Mouse (Mus musculus): ENCODE results near the gene Gkn1.
A peak's percentile ranks its signal among the peaks of the same experiment; 100 is the strongest.

The Gkn1 gene

DNA sequence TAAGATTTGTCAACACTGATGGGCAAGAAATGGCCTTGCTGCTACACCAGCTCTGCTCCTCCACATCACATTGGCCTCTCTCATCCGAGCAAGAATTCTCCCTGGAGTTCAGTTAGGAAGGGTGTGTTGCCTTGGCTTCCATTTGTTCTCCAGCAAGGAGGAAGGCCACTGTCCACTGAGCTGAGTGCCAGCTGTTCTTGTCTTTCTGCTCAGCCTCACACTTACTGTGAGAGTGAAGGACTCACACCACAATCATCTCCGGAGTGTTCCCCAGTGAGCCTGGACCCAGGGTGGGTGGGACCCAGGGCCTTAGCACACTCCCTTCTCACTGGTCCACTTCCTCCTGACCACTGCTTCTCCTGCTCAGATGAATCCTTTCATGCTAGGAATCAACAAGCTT lies 23.8 kb downstream of the Gkn1 start:
- DNase-seq (ENCODE audit: inconsistent ontology term): no peak

- no peak for DNase-seq (ENCODE audit: inconsistent ontology term)
Observed at GRCm38 (mm10) chr6:87323381-87323780, 27.4 kb downstream of the Gkn1 start.

- no peak for DNase-seq (ENCODE audit: inconsistent ontology term)
Observed at GRCm38 (mm10) chr6:87318651-87319050, 32.1 kb downstream of the Gkn1 start.

GRCm38 (mm10) chr6:87316966-87317365 lies 33.8 kb downstream of the Gkn1 start:
- DNase-seq (ENCODE audit: inconsistent ontology term): peak; percentile 86

DNA sequence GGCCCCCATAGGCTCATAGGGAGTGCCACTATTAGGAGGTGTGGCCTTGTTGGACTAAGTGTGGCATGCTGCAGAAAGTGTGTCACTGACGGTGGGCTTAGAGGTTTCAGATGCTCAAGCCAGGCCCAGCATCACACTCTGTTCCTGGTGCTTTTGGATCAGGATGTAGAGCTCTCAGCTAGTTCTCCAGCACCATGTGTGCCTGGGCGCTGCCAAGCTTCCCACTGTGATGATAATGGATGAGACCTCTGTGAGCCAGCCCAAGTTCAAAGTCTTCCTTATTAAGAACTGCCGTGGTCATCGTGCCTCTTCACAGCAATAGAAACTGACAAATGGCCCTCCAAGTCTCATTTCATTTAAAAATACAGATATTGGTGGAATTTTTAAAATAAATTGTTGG lies 38.0 kb downstream of the Gkn1 start:
- no peak for DNase-seq (ENCODE audit: inconsistent ontology term)

DNA sequence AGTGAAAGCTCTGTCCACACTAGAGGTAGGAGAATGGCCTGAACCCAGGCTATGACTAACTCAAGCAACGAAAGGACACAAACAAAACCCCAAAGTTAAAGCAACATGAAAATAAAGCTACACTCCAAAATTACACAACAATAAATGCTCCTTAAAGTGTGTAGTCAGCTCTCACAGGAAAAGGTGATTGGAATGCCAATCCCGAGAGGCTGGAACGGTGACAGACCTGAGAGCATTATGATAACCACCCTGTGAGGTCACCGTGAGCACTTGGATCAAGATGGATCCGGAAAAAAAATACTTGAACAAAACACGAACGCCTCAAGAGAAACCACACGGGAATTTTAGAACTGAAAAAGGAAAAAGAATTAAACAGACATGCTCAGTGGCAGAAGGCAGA lies 46.3 kb downstream of the Gkn1 start:
- no peak for DNase-seq (ENCODE audit: inconsistent ontology term)

- no peak for DNase-seq (ENCODE audit: inconsistent ontology term)
Observed at GRCm38 (mm10) chr6:87302746-87303145, 48.0 kb downstream of the Gkn1 start.

- DNase-seq (ENCODE audit: inconsistent ontology term): peak; percentile 53
Observed at GRCm38 (mm10) chr6:87301991-87302390, 48.8 kb downstream of the Gkn1 start.

Measured in Muller cell, postnatal 12 days (primary cell).